24 mouse cellular contexts compared by ENCODE assay signal in the genomic region with DNA sequence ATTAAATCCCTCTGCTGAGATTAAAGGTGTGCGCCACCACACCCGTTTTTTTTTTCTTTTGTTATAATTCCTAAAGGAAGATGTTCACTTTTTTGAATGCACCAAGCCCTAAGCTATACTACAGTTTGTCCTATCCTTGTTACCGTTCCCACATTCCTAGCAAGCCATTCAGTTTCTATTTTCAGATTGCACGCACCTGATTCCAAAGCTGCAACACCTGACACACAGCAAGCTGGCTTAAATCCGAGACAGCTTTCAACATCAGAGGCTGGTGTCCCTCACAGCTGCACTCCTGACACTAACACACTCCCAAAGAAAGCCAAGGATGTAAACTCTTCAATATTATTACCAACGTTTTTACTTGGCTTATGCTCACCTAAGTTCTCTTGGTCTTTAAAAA. TPM values are rescaled to one million over a fixed set of nuclear protein-coding genes. Genes with fewer than 3 reads are reported as not detected.
DNase-seq lines count a peak whose midpoint lies in the region; ATAC-seq lines count a peak whose summit lies in the region.
"Had no signal": no experiment of that assay in that cellular context is flagged by ENCODE, and none has a peak within 500 bp of the region (broad histone marks: within the 10 kb centered on the region; RNA-seq: fewer than 3 reads in every experiment).

No protein-coding gene starts in this region.

- WGBS in heart, embryonic 10.5 days = 72% methylated on average over 6 of the region's 6 CpGs
- WGBS in heart, embryonic 11.5 days (ENCODE audit: insufficient replicate concordance) = 69% methylated on average over 6 of the region's 6 CpGs
- 61% methylated on average over 6 of the region's 6 CpGs for WGBS in heart, embryonic 16.5 days

- no peak overlapping the region for H3K4me3 ChIP-seq in heart, embryonic 10.5 days
- no peak overlapping the region for H3K4me3 ChIP-seq in heart, embryonic 11.5 days (ENCODE audit: low read depth, low read length)
- no peak overlapping the region for H3K4me3 ChIP-seq in heart, embryonic 16.5 days (ENCODE audit: low read length)
- H3K4me3 ChIP-seq: forebrain, embryonic 13.5 days; hindbrain, embryonic 15.5 days; kidney, embryonic 15.5 days; limb, embryonic 13.5 days had no signal

- no peak overlapping the region for H3K27ac ChIP-seq in heart, embryonic 10.5 days
- peak overlapping the region; percentile 41; the same call in 1 of the 2 replicates for H3K27ac ChIP-seq in heart, embryonic 11.5 days (ENCODE audit: low read depth, low read length)
- H3K27ac ChIP-seq in heart, embryonic 16.5 days (ENCODE audit: low read length) = peak overlapping the region; percentile 87
- H3K27ac ChIP-seq: forebrain, embryonic 13.5 days; hindbrain, embryonic 15.5 days; kidney, embryonic 15.5 days; limb, embryonic 13.5 days; stomach, postnatal 0 days had no signal

- H3K36me3 ChIP-seq in heart, embryonic 10.5 days = no peaks in the 10 kb centered on the region
- H3K36me3 ChIP-seq in heart, embryonic 11.5 days (ENCODE audit: control insufficient read depth, insufficient read depth, low read length) = no peaks in the 10 kb centered on the region
- H3K36me3 ChIP-seq in heart, embryonic 16.5 days (ENCODE audit: control insufficient read depth, insufficient read depth) = no peaks in the 10 kb centered on the region
- H3K36me3 ChIP-seq: hindbrain, embryonic 15.5 days; kidney, embryonic 15.5 days; limb, embryonic 13.5 days had no signal

- no peak overlapping the region for H3K9ac ChIP-seq in heart, embryonic 11.5 days (ENCODE audit: low read depth, low read length)
- no peak overlapping the region for H3K9ac ChIP-seq in heart, embryonic 16.5 days (ENCODE audit: low read length)
- H3K9ac ChIP-seq: forebrain, embryonic 13.5 days; hindbrain, embryonic 15.5 days; kidney, embryonic 15.5 days; limb, embryonic 13.5 days had no signal

- no peaks in the 10 kb centered on the region for H3K27me3 ChIP-seq in heart, embryonic 10.5 days (ENCODE audit: insufficient read depth, poor library complexity, severe bottlenecking)
- H3K27me3 ChIP-seq in heart, embryonic 11.5 days (ENCODE audit: control insufficient read depth, insufficient read depth, low read length) = no peaks in the 10 kb centered on the region
- no peaks in the 10 kb centered on the region for H3K27me3 ChIP-seq in heart, embryonic 16.5 days (ENCODE audit: control insufficient read depth, insufficient read depth, low read length)
- H3K27me3 ChIP-seq: forebrain, embryonic 13.5 days; hindbrain, embryonic 15.5 days; kidney, embryonic 15.5 days; limb, embryonic 13.5 days had no signal

- ATAC-seq in heart, embryonic 11.5 days (replicated peaks; ENCODE audit: insufficient number of reproducible peaks, low FRiP score, low TSS enrichment) = no peak
- 0 out of 2 replicates have a peak, but pooled peaks have one; percentile 38 for ATAC-seq in heart, embryonic 16.5 days (replicated peaks; ENCODE audit: extremely low read depth, insufficient read depth, low FRiP score)
- ATAC-seq: activated CD4-positive, CD25-positive, alpha-beta regulatory T cell, adult 4 months; CD4-positive, CD25-positive, alpha-beta regulatory T cell, adult 4 months; forebrain, embryonic 13.5 days; inflammation-experienced regulatory T-cells, adult 6 months had no signal

- H3K9me3 ChIP-seq in heart, embryonic 10.5 days = no peaks in the 10 kb centered on the region
- H3K9me3 ChIP-seq in heart, embryonic 11.5 days (replicated peaks; ENCODE audit: control insufficient read depth, low read length) = no peaks in the 10 kb centered on the region
- H3K9me3 ChIP-seq in heart, embryonic 16.5 days (replicated peaks; ENCODE audit: control insufficient read depth, low read length) = no peaks in the 10 kb centered on the region
- H3K9me3 ChIP-seq: forebrain, embryonic 13.5 days; hindbrain, embryonic 15.5 days; kidney, embryonic 15.5 days; limb, embryonic 13.5 days had no signal

- DNase-seq in heart, adult 18-20 months = peak; percentile 56
- no peak for DNase-seq in heart, embryonic 10.5 days (ENCODE audit: low spot score)
- DNase-seq in R1 (ENCODE audit: low read depth, low spot score) = peak; percentile 29
- no peak for DNase-seq in layer of hippocampus, adult 11-12 months (ENCODE audit: low spot score)
- no peak for DNase-seq in adrenal gland, adult 2 months
- DNase-seq: adrenal gland, adult 8-10 months; cerebellum, adult 8-10 months; cerebellum, postnatal 36 days; kidney, adult 18-20 months; kidney, postnatal 25 days; midbrain, embryonic 14.5 days; thymus, adult 18-20 months; thymus, postnatal 25 days had no signal

- H3K4me2 ChIP-seq in heart, embryonic 11.5 days = no peak overlapping the region
- H3K4me2 ChIP-seq in heart, embryonic 16.5 days (ENCODE audit: low read depth, low read length) = no peak overlapping the region
- H3K4me2 ChIP-seq: forebrain, embryonic 13.5 days; hindbrain, embryonic 15.5 days; kidney, embryonic 15.5 days; limb, embryonic 13.5 days; liver, embryonic 11.5 days had no signal

- peaks cover 55% of the 10 kb centered on the region for H3K4me1 ChIP-seq in heart, embryonic 10.5 days
- peaks cover 46% of the 10 kb centered on the region for H3K4me1 ChIP-seq in heart, embryonic 11.5 days (ENCODE audit: control insufficient read depth, insufficient read depth, low read length)
- H3K4me1 ChIP-seq in heart, embryonic 16.5 days (ENCODE audit: control insufficient read depth, insufficient read depth, low read length) = peaks cover 35% of the 10 kb centered on the region
- H3K4me1 ChIP-seq: forebrain, embryonic 13.5 days; hindbrain, embryonic 15.5 days had no signal

RNA-seq across cellular contexts. Expression of gene Ppp1r12b, which starts 19.4 kb away (rescaled TPM):
- 100 to 1,000 TPM; 158 to 162 TPM for total RNA-seq in heart, adult 18-20 months (2021)
- polyA plus RNA-seq in heart, embryonic 10.5 days (2016; fragmentation: Nextera tagmentation; extraction: Ambion mirVana) = 15.2 and 24.5 TPM in 2 replicates
- polyA plus RNA-seq in heart, embryonic 11.5 days (2014; fragmentation: Nextera tagmentation; extraction: Ambion mirVana) = 23.2 and 26.7 TPM in 2 replicates
- polyA plus RNA-seq in heart, embryonic 16.5 days (2015; fragmentation: Nextera tagmentation; extraction: Ambion mirVana) = 24.2 and 30.4 TPM in 2 replicates
- 10 to 100 TPM; 12.3 to 13.8 TPM for total RNA-seq in adrenal gland, adult 2 months (2021)
- 3.3 and 4.3 TPM in 2 replicates for polyA plus RNA-seq in adrenal gland, adult 2 months (2012; rRNA removed)

RNA-seq across cellular contexts. Expression of gene Ube2t, which starts 26.0 kb away (rescaled TPM):
- total RNA-seq in heart, adult 18-20 months (2021) = 1 to 10 TPM; 6.7 to 8.1 TPM
- 49.3 and 51.9 TPM in 2 replicates for polyA plus RNA-seq in heart, embryonic 10.5 days (2016; fragmentation: Nextera tagmentation; extraction: Ambion mirVana)
- polyA plus RNA-seq in heart, embryonic 11.5 days (2014; fragmentation: Nextera tagmentation; extraction: Ambion mirVana) = 48.0 and 48.6 TPM in 2 replicates
- 49.7 and 54.6 TPM in 2 replicates for polyA plus RNA-seq in heart, embryonic 16.5 days (2015; fragmentation: Nextera tagmentation; extraction: Ambion mirVana)
- total RNA-seq in adrenal gland, adult 2 months (2021) = 1 to 10 TPM in 1 of 2 experiments, under 1 TPM in 1; 0.98 to 1.0 TPM
- polyA plus RNA-seq in adrenal gland, adult 2 months (2012; rRNA removed) = 1.3 and 2.3 TPM in 2 replicates

Comparison
In these comparisons a context has a peak if more than half of its experiments do, and no peak if none do; other contexts are left out.
1. DNase-seq: peak in heart, adult 18-20 months (2 of 2) and R1 (single experiment); none in heart, embryonic 10.5 days (single experiment), layer of hippocampus, adult 11-12 months (single experiment) and adrenal gland, adult 2 months (single experiment).
2. RNA of gene Ube2t, which starts 26.0 kb away (polyA plus RNA-seq): 49.7 to 54.6 TPM in heart, embryonic 16.5 days, 49.3 to 51.9 TPM in heart, embryonic 10.5 days and 48.0 to 48.6 TPM in heart, embryonic 11.5 days; 1.3 to 2.3 TPM in adrenal gland, adult 2 months; every median in the first group is over 10 times any median in the second.